Mouse (Mus musculus): ENCODE data around the gene Eif4ebp2.
"Not testable (repeated sequence)": the region's sequence is repeated elsewhere in the genome, so short reads cannot be mapped to it uniquely, and the experiment has no call there.

The Eif4ebp2 gene

GRCm38 (mm10) chr10:61457182-61457581, 4.7 kb upstream of the Eif4ebp2 start:
- DNase-seq: no peak

- DNase-seq: not testable (repeated sequence)
Measured at GRCm38 (mm10) chr10:61453171-61453570, 710 bp upstream of the Eif4ebp2 start.

GRCm38 (mm10) chr10:61451931-61452617, 387 bp downstream of the Eif4ebp2 start:
- peak; percentile 68 for DNase-seq

- DNase-seq: peak; percentile 45
Measured at GRCm38 (mm10) chr10:61451463-61451930, 964 bp downstream of the Eif4ebp2 start.

- DNase-seq: no peak
Measured at GRCm38 (mm10) chr10:61448834-61449233, 3.6 kb downstream of the Eif4ebp2 start.

GRCm38 (mm10) chr10:61447581-61448353, 4.7 kb downstream of the Eif4ebp2 start:
- DNase-seq: no peak

GRCm38 (mm10) chr10:61445016-61445415, 7.4 kb downstream of the Eif4ebp2 start:
- DNase-seq: no peak

- DNase-seq: no peak
Measured at GRCm38 (mm10) chr10:61443876-61444275, 8.6 kb downstream of the Eif4ebp2 start.

- DNase-seq: no peak
Measured at GRCm38 (mm10) chr10:61443456-61443855, 9.0 kb downstream of the Eif4ebp2 start.

- DNase-seq: peak; percentile 57
Measured at GRCm38 (mm10) chr10:61440202-61440800, 12.2 kb downstream of the Eif4ebp2 start.

GRCm38 (mm10) chr10:61431375-61431774, 21.1 kb downstream of the Eif4ebp2 start:
- DNase-seq: no peak

GRCm38 (mm10) chr10:61429043-61429442, 23.4 kb downstream of the Eif4ebp2 start:
- no peak for DNase-seq

- no peak for DNase-seq
Measured at GRCm38 (mm10) chr10:61428416-61428815, 24.0 kb downstream of the Eif4ebp2 start.

GRCm38 (mm10) chr10:61427951-61428350, 24.5 kb downstream of the Eif4ebp2 start:
- no peak for DNase-seq

- DNase-seq: no peak
Measured at GRCm38 (mm10) chr10:61426251-61426757, 26.2 kb downstream of the Eif4ebp2 start.

- peak; percentile 48 for DNase-seq
Measured at GRCm38 (mm10) chr10:61425047-61425446, 27.4 kb downstream of the Eif4ebp2 start.

GRCm38 (mm10) chr10:61424500-61424899, 28.0 kb downstream of the Eif4ebp2 start:
- peak; percentile 39 for DNase-seq

- peak; percentile 72 for DNase-seq
Measured at GRCm38 (mm10) chr10:61423289-61423688, 29.2 kb downstream of the Eif4ebp2 start.

GRCm38 (mm10) chr10:61422861-61423260, 29.6 kb downstream of the Eif4ebp2 start:
- DNase-seq: no peak

- no peak for DNase-seq
Measured at GRCm38 (mm10) chr10:61420011-61420410, 32.5 kb downstream of the Eif4ebp2 start.

- DNase-seq: peak; percentile 42
Measured at GRCm38 (mm10) chr10:61419146-61419545, 33.3 kb downstream of the Eif4ebp2 start.

- peak; percentile 35 for DNase-seq
Measured at GRCm38 (mm10) chr10:61418131-61418900, 34.1 kb downstream of the Eif4ebp2 start.

- no peak for DNase-seq
Measured at GRCm38 (mm10) chr10:61417672-61418071, 34.8 kb downstream of the Eif4ebp2 start, which contains the start of gene Nodal. TSS of gene Nodal (plus strand) at chr10:61417972.
